Mouse (Mus musculus) heart, adult 18-20 months (tissue): ENCODE data around the gene Miip. TPM values are rescaled to one million over a fixed set of nuclear protein-coding genes. Genes with fewer than 3 reads are reported as not detected.
A peak's percentile ranks its signal among the peaks of the same experiment; 100 is the strongest.

Source experiments
- DNase-seq, 2 experiments: peaks; one replicate each; pipeline ENCODE4 v3.0.0; 2021 to 2022; ENCODE audit warnings: mixed read lengths in 1 of 2
- long read RNA-seq, 2 experiments: library from polyadenylated mRNA; stranded (forward); transcript quantifications; one replicate each; pipeline ENCODE4 v2.0.0; 2021
- total RNA-seq, 2 experiments: library from RNA; stranded (reverse); gene quantifications; 2 replicates each; pipeline ENCODE4 v1.2.3; 2021

Gene Miip
- total RNA-seq: 1 to 10 TPM; 4.6 to 7.5 TPM
- long read RNA-seq, experiment 1, transcript Miip-201 (10 exons, 1,813 nt): major isoform, 5 of 10 reads
- long read RNA-seq, experiment 1, partial matches to known transcripts: 2 of 10 reads
- long read RNA-seq, experiment 1, other reads (novel, unspliced or antisense): 2 of 10 reads
- long read RNA-seq, experiment 2, partial matches to known transcripts: 1 of 9 reads
- long read RNA-seq, experiment 2, other reads (novel, unspliced or antisense): 4 of 9 reads

GRCm38 (mm10) chr4:147868450-147869031 lies at the start of gene Miip, which contains the start of gene Fv1:
Gene Miip, minus strand, starts transcription at chr4:147868816.
Gene Fv1, plus strand, starts transcription at chr4:147868979.
- DNase-seq: peak; percentile 94 to 99

DNA sequence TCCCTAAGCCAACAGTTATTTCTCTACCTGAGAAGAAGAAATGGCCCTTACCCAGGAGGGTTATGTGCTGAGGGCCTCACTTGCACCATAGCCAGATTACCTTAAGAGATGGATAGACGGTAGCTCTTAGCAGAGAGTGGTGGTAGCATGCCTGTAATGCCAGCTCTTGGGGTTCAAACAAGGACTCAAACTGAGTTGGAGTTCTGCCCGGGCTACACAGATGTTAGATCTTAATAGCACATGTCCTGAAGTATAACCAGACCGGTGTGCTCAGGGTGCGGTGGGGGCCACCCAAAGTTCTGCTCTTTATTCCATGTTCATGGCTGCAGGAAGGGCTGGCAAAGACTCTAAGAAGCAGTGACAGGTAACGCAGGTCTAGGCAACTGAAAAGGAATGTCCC lies 40.9 kb upstream of the Miip start:
- peak; percentile 44 to 53 for DNase-seq

DNA sequence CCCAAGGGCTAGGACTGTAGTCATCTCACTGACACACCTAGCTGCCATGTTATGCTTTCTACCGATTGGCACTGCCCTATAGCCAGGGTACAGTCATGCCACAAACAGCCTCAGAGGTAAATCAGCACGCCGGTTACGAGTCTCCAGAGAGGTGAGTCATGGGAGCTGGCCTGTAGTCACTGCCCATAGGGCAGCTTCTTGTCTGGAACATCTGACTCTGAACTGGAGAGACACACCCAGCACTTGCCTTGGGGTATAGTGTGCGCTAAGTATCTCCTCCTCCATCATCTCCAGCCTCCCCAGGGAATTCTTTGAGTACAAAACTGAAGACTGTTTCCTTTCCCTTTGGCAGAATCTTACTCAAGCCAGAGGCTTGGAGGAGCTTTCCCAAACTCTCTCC lies 37.6 kb upstream of the Miip start:
- peak in 1 of 2 experiments; percentile 37 for DNase-seq

- no peak for DNase-seq
Measured at GRCm38 (mm10) chr4:147905090-147905659, 36.6 kb upstream of the Miip start.

GRCm38 (mm10) chr4:147904313-147905089 lies 35.9 kb upstream of the Miip start, which contains the start of gene Mfn2:
Gene Mfn2, minus strand, starts transcription at chr4:147904704.
- DNase-seq: peak; percentile 93 to 96

DNA sequence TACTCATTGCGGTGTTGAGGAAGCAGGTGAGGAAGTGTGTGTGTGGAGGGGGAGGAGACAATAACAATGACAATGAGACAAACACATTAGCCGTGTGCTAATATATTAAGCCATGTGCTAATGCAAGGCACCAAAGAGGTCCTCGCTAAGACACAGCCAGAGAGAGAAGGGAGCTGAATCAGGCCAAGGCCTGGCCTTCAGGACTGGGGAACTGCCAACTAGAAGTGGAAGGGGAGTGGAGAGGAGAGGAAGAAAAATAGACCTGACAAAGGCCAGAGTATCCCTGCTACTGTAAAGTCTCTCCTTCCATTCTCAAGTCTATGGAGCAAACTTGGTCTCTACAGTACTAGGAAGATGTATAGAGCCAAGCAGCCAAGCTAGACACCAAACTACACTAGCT lies 35.0 kb upstream of the Miip start:
- peak in 1 of 2 experiments; percentile 54 for DNase-seq

DNA sequence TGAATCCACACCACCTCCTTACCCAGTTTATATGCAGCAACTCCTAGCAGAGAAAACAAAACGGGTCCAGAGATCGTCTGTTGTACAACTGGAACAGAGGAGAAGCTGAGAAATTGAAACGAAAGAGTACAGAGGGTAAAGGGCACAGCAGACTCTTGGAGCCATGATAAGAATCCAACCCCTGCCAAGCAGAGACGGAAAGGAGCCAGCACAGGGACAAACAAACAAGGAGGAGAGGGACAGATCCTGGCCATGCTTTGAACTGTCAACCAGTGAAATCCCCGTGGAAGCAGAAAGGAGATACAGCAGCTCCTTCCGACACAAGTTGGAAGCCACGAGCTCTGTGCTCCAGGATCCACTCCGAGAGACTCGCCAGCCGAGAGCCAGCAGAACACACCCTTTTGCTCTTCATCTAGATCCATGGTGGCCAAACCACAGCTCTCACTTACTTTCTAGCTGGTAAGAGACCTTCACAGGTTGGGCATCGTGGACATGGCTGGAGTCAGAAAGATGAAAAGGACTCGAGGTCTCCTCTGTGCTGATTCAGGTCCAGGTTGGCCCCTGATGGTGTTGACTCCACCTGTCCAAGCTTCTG lies 34.4 kb upstream of the Miip start:
- peak; percentile 45 to 50 for DNase-seq

GRCm38 (mm10) chr4:147900452-147900851 lies 31.8 kb upstream of the Miip start:
- peak; percentile 62 to 65 for DNase-seq

- DNase-seq: peak; percentile 64 to 83
Measured at GRCm38 (mm10) chr4:147897348-147897747, 28.7 kb upstream of the Miip start.

DNA sequence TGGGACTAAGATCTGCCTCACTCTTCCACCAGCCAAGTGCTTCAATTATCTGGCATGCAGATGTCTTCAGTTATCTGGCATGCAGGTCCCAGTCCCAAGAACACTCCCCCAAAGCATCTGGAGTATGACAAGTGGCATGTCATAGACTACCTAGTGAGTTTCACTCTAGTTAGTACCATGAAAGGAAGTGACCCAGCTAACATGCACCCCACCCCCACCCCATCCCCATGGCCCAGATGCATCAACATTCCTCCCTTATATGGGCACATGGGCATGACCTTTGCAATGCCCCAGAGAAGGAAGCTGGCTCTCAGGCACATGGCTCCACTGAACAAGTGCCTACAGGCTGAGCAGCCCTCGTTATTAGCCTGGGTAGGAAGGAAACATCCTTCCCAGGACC lies 27.8 kb upstream of the Miip start:
- DNase-seq: peak in 1 of 2 experiments; percentile 36

DNA sequence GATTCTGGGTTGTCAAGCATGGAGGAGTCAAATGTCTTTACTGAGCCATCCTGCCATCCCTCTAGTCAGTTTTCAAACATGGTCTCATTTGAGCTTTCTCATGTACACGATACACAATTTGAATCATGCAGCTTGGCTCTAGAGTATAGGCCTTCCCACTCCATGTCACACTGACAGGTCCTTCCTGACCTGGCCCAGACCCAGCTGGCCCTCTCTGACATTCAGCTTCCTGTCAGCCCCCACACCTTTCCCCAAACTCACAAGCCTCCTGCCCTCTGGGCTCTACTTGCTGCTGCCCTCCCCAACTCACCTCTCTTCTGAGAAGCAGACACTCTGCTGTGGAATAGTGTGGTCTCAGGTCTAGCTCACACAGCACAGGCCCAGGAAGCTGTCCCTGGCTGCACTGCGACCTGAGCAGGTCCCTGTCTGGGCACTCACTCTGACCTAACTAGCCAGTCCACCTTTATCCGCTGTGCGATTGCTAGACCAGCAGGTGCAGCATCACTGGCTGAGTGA lies 27.3 kb upstream of the Miip start:
- DNase-seq: no peak

- peak; percentile 40 to 45 for DNase-seq
Measured at GRCm38 (mm10) chr4:147890341-147890740, 21.7 kb upstream of the Miip start.

DNA sequence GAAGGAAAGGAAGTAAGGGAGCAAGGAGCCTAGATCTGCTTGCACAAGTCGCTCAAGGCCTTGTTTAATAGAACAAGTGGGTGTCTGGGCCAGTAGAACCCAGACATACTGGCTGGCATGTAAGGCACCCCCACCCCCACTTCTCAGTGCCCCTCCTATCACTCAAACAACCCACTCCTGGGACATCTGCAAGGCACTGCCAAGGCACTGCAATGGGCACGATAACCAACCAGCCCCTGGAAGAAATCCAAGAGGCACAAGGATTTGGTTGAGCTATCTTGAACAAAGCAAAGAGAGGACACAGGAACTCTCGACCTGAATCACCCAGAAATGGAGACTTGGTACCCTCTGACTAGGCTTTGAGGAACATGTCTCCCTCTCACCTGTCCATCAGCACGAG lies 19.6 kb upstream of the Miip start:
- DNase-seq: peak in 1 of 2 experiments; percentile 41

DNA sequence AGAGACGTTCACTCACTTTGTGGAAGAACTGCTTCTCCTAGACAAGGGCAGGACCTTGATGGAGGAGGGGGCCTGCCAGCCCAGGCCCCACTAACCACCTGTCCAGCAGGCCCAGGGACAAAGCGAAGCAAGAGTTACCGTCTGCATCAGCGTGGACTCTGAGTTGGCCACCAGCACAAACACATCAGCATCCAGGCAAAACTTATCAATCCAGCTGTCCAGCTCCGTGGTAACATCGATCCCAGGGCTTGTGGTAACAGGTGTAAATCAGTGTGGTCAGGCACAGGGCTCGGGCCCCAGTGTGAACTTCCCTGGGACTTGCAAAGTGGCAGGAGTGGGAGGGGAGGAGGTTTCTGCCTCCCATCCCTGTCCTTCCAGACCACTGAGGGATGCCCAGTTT lies 18.7 kb upstream of the Miip start:
- DNase-seq: no peak

DNA sequence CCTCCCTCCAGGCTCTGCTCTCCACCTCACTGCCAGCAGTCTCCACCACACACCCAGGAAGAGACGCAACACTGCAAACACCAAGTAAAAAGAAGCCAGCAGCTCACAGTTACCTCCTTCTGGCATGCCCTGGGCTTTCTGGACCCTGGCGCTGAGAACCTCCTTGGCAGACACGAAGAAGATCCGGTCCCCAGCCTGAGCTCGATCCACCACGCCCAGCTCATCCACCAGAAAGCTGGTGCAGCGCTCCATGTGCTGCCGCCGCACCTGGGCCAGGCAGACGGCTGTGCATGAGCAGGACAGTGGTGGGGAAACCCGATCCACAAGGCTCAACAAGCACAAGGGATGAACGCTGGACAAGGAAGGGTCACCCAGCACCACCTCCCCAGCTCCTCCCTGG lies 17.5 kb upstream of the Miip start:
- no peak for DNase-seq

DNA sequence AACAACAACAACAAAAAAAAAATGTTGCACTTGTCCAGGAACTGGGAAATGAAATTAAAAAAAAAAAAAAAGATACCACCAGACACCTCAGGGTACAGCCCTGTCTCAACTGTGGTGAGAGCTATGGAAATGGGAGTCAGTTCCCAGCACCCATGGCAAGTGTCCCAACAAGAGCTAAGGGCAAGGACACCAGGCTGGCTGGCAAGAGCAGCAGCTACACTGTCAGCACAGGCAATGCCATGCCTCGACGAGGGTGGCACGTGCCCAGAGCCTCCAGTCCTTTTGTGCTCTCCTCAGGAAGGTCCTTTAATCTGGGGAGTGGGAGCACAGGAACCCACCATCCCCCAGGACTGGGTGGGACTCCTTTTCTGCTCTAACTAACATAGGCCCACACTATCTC lies 15.5 kb upstream of the Miip start:
- DNase-seq: peak in 1 of 2 experiments; percentile 45

- no peak for DNase-seq
Measured at GRCm38 (mm10) chr4:147883041-147883440, 14.4 kb upstream of the Miip start.

DNA sequence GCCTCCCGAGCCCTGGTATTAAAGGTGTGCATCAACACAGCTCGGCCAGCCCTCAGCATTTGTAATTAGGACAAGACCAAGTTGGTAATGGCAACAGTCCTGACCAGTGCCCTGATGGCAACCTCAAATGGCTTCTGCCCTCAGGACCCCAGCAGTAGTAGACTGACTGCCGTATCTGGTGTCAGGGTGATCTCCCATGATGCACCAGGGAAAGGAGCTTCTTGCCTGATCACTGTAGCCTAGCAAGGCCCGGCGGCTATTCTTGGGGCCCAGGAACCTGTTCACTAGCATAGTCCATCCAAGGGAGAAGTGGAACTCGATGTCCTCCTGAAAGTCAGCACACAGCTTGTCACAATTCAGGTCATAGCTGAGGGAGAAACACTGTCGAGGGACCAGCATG lies 13.2 kb upstream of the Miip start:
- DNase-seq: no peak

DNA sequence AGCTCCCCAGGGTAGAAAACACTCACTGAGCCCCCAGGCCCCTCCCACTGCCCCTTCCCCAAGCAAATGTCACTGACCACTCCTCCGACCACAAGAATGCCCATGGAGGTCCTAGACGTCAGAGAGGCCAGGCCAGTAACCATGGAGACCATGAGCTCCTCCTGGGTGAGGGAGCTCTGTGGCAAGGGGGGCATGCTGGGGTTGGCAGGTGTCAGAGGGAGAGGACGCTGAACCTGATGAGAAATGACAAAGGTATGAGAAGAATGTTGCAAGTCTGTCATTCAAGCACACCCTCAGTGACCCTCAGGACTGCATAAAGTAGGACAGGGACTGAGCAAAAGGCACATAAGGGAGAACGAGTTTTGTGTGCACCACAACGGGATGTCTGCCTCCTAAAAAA lies 11.2 kb upstream of the Miip start:
- no peak for DNase-seq

GRCm38 (mm10) chr4:147879456-147879855 lies 10.8 kb upstream of the Miip start:
- no peak for DNase-seq

DNA sequence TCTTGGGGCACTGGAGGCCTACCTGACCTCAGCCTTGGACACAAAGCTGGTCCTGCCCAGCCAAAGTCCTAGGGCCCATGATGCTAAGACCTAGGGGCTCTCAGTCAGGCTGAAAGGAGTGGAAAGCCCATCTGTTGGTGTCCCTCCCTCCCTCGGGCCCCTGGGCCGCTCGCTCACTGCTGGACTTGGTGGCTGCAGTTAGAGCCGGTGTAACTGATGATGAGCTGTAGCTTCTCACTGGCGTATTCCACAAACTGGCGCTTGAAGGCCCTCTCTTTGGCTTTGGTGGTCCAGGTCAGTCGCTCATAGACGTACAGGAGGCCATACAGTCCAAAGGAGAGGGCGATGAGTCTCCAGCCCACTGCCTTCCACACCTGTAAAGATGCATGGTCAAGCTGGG lies 9.9 kb upstream of the Miip start:
- DNase-seq: no peak
